Mouse (Mus musculus) T-helper 2 cell (primary cell): ENCODE measurements around the gene Krtap4-16.
"Not testable (repeated sequence)": the region's sequence is repeated elsewhere in the genome, so short reads cannot be mapped to it uniquely, and the experiment has no call there.

Experiments
- in situ Hi-C: fragments of 300-600 bp; cut with MboI, MseI; formaldehyde crosslinking; loops from one replicate; pipeline ENCODE4 v1.15.1; 2025; ENCODE audit warnings: high pct_unique_total_duplicates

The Krtap4-16 gene

DNA sequence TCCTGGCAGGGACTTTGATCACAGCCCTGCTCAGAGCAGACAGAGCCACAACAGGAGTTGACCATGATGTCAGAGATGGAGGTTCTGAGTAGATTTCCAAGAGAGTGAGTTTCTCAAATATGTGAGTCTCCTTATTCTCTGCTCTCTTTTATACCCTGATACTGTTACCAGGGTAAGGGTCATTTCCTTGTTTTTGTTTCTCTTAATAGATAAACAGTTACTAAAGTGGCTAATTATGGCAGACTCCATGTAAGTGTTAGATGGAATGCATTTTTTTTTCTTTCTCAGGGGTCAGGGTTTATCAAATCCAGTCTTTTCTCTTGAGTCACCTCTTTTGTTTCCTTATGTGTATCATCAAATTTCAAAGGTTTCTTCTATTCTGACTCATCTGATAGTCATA is at the start of gene Krtap4-16:
Krtap4-16 (minus strand) TSS at position 101 of the 400 bp plus-strand sequence.
- in situ Hi-C loops, result no loop called here

DNA sequence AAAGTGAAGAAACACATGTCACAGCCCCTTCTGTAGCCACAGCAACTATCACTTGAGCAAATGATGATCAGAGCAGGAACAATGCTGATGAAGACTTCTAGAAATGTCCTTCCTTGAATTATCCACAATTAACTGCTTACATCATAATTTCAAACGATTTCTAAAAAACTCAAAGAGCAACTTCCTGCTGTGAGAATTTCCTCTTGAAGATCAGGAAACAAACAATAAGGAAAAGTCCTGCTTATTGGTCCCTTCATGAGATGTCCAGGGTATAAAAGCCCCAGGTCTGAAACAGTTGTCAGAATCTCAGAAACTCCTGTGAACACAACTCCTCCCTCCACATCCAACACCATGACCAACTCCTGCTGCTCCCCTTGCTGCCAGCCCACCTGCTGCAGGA is 27.5 kb upstream of the Krtap4-16 start, which contains the start of gene Gm11567:
Gm11567 (plus strand) TSS at position 301 of the 400 bp plus-strand sequence.
- in situ Hi-C loops, result not testable (repeated sequence)

DNA sequence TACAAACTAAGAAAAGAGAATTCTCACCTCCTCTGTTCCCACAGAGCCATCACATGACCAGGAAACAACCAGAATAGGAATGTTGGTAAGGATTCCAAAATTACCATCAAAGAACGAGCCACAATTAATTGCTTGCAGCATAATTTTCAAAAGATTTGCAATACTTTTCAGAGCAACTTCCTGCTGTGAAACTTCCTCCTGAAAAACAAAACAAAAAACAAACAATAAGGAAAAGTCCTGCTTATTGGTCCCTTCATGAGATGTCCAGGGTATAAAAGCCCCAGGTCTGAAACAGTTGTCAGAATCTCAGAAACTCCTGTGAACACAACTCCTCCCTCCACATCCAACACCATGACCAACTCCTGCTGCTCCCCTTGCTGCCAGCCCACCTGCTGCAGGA is 21.7 kb upstream of the Krtap4-16 start, which contains the start of gene Krtap9-1:
Krtap9-1 (plus strand) TSS at position 301 of the 400 bp plus-strand sequence.
- in situ Hi-C loops, result not testable (repeated sequence)

DNA sequence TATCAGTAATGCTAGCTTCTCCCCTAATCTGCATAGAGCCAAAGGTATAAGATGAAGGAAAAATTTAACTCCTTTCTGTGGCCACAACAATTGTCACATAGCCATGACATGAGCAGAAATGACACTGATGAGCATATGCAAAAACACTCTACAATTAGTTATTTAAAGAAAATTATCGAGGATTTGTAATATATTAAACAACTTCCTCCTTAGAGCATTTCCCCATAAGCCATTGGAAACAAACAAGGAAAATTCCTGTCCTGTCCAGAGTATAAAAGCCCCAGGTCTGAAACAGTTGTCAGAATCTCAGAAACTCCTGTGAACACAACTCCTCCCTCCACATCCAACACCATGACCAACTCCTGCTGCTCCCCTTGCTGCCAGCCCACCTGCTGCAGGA is 12.8 kb upstream of the Krtap4-16 start, which contains the start of gene Gm11559:
Gm11559 (plus strand) TSS at position 301 of the 400 bp plus-strand sequence.
- in situ Hi-C loops, result not testable (repeated sequence)

DNA sequence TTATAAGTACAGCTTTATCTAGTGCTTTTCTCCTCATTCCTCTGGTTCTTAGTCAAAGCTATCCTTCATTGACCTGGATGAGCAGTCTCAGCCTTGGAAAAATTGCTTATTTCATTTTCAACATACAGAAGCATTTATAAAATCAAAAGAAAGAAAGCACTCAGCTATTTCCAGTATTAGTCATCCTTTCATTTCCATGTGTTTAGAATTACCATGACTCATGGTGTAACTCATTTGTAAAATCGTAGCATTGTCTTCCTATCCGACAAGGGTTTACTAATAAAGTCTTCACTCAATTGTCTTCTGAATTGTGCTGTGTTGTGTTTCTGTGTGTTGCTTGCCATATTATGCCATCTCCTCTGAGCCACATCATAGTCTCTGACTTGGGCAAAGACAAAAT is 7.4 kb upstream of the Krtap4-16 start:
- in situ Hi-C loops, result no loop called here

DNA sequence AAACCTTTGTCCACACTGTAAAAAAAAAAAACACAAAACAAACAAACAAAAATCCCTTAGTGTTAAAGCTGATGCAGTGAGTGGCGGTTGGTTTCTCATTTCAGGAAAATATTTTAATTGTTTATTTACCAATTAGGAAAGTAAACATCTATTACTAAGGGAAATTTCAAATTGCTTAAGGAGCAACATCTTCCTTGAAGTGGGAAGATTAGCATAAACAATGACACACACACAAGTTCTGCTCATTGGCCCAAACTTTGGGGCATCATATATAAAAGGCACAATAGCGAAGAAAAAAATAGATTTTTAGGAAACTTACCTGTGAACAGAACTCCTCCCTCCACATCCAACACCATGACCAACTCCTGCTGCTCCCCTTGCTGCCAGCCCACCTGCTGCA is 6.2 kb upstream of the Krtap4-16 start, which contains the start of gene Gm11568:
Gm11568 (plus strand) TSS at position 301 of the 400 bp plus-strand sequence.
- in situ Hi-C loops, result no loop called here

DNA sequence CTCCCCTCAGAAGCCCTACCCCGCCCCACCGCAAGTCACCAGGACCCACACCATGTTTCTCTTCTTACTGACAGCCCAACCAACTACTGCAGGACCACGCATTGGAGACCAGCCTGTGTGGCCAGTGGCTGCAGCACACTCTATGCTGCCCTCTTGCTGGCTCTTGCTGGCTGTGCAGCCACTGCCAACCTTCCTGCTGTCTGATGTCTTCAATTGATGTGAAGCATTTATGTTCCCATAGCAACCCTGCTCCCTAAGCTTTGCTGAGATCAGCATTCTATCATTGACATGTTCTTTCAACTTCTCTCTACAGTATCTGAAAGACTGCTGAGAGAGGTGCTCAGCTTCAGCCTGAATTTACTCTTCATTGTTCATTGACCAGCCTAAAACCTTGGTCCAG is 2.7 kb upstream of the Krtap4-16 start:
- in situ Hi-C loops, result no loop called here

DNA sequence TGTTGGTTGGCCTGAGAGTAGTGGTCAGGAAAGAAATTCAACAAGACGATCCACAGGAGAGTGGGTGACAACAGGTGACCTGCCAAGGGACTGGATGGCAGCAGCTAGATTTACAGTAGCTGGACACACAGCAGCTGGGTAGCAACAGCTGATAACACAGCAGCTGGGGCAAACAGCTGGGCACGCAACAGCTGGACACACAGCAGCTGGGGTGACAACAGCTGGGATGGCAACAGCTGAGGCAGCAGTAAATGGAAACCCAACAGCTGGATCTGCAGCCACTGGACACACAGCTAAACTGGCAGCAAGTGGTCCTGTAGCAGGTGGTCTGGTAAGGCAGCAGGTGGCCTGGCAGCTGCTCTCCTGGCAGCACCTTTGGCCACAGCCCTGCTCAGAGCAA is 4.7 kb downstream of the Krtap4-16 start:
- in situ Hi-C loops, result no loop called here

DNA sequence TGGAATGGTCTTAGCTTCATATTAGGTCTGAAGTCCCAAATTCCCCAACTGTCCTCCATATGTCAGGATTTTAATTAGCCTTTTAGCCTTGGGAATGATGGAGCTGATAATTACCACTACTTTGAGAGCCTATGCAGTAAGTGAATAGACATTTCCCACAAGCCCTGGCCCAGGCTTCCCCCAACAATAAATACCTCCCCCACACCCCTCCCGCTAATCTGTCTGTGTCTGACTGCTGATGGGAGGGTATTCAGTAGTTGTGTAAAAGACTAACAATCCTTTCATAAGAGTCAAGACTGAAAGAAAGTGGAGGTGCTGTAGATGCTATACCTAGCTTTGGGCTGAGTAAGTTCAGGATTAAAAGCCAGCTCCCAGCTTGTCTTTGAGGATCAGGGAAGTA is 9.2 kb downstream of the Krtap4-16 start:
- in situ Hi-C loops, result no loop called here

DNA sequence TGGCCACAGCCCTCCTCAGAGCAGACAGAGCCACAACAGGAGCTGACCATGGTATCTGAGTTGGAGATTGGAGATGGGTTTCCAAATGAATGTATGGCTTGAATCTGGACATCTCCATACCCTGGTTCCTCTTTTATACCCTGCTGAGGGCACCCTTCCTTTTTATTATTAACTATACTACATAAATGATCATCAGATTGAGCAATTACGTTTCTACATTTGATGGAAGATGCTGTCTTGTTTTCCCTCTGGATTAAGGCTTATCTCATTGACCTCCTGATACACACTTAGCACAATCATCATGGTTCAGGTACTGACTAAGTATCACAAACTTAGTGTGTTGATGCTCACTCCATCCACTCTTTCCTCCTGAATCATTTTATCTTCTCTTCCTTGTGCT is 13.4 kb downstream of the Krtap4-16 start, which contains the start of gene 2300003K06Rik:
2300003K06Rik (minus strand) TSS at position 101 of the 400 bp plus-strand sequence.
- in situ Hi-C loops, result no loop called here

DNA sequence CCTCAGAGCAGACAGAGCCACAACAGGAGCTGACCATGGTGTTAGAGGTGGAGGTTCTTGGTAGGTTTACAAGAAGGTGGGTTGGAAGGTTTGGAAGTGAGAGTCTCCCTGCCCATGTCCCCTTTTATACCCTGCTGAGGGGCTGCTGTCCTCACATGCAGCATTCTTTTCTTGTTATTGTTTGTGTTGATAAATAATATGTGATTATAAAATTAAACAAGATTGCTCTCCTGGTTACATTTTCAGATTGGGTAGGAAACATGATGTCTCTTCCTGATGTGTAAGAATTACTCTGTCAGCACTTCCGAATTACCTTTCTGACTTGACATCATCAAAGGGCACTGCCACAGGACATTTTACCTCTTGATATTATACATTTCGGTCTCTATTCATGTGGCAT is 35.8 kb downstream of the Krtap4-16 start, which contains the start of gene Gm11564:
Gm11564 (minus strand) TSS at position 101 of the 400 bp plus-strand sequence.
- in situ Hi-C loops, result not testable (repeated sequence)

DNA sequence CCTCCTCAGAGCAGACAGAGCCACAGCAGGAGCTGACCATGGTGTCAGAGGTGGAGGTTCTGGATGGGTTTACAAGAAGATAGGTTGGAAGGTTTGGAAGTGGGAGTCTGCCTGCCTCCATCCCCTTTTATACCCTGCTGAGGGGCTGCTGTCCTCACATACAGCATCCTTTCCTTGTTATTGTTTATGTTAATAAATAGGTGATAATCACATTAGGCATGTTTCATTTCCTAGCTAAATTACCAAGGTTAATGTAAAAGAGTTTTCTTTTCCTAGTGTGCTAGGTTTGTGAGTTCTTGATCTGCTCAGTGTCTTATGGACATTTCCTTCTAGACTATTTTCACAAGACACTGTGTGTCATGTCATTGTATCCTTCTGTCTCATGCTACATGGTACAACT is 41.6 kb downstream of the Krtap4-16 start, which contains the start of gene Krtap4-13:
Krtap4-13 (minus strand) TSS at position 101 of the 400 bp plus-strand sequence.
- in situ Hi-C loops, result not testable (repeated sequence)

DNA sequence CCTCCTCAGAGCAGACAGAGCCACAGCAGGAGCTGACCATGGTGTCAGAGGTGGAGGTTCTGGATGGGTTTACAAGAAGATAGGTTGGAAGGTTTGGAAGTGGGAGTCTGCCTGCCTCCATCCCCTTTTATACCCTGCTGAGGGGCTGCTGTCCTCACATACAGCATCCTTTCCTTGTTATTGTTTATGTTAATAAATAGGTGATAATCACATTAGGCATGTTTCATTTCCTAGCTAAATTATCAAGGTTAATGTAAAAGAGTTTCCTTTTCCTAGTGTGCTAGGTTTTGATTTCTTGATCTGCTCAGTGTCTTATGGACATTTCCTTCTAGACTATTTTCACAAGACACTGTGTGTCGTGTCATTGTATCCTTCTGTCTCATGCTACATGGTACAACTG is 47.1 kb downstream of the Krtap4-16 start, which contains the start of gene Gm11554:
Gm11554 (minus strand) TSS at position 101 of the 400 bp plus-strand sequence.
- in situ Hi-C loops, result not testable (repeated sequence)
